Mouse (Mus musculus) bone marrow macrophage, adult 2 months (primary cell): ENCODE measurements at regions not wholly inside any gene's neighbourhood (a gene's known extent, or its start where the extent isn't known, plus 50 kb on each side); places are given as distances from the start of the nearest gene placed in this dataset.

Source experiments
- CTCF ChIP-seq: IDR thresholded peaks from 2 replicates; pipeline ENCODE4 v1.5.1; 2012; ENCODE audit warnings: low read depth, mild to moderate bottlenecking, low read length, moderate library complexity
- POLR2A ChIP-seq: IDR thresholded peaks from 2 replicates; pipeline ENCODE4 v1.6.1; 2012; ENCODE audit warnings: mild to moderate bottlenecking, low read depth, low read length, borderline replicate concordance

DNA sequence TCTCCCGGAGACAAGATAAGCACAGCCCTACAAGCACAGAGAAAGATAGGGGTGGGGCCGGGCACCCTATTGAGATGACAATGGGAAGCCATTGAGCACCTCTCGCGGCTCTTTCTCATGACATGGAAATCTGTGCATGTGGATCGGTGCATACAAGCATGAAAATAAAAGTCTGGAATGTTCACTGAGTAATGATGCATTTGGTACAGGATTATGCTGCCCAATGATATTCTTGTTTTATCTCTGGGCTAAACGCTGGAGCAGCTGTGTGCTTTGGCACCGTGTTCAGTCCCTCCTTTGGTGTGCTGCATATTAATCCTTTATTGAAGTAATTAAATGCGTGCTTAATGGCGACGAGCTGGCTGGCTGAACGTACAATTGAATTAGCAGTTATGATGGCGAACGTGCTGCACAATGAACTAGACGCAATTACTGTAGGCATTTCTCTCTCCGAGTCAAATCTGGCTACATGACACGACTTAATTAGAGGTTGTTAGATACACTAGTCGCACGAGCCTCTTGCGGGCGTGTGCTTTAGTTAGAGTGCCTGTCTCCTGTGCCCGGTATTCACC, 245.6 kb downstream of the Gpat3 start:
- TF ChIP-seq CTCF = no peak
- no peak for TF ChIP-seq POLR2A
